Mouse (Mus musculus) midbrain, embryonic 12.5 days (tissue): ENCODE data around the gene Bahcc1. TPM values are rescaled to one million over a fixed set of nuclear protein-coding genes. Genes with fewer than 3 reads are reported as not detected.

Experiments
- ATAC-seq: fragments of 200-750 bp; cut with Nextera tagmentation; 2 replicates; pipeline ENCODE4 v1.8.0; 2017; ENCODE audit warnings: low read depth, moderate TSS enrichment, moderate library complexity; ENCODE audit not compliant: low FRiP score
- H3K27ac ChIP-seq: fragments of 300-500 bp; sonication (generic); replicated peaks from 2 replicates; pipeline ENCODE4 v1.5.1; 2016; ENCODE audit warnings: mild to moderate bottlenecking
- H3K27me3 ChIP-seq: fragments of 300-500 bp; sonication (generic); 2 replicates; pipeline ENCODE4 v1.6.1; 2016; ENCODE audit warnings: mild to moderate bottlenecking
- H3K36me3 ChIP-seq: fragments of 300-500 bp; sonication (generic); 2 replicates; pipeline ENCODE4 v1.6.1; 2016
- H3K4me1 ChIP-seq: fragments of 300-500 bp; sonication (generic); 2 replicates; pipeline ENCODE4 v1.6.1; 2016
- H3K4me2 ChIP-seq: fragments of 300-500 bp; sonication (generic); replicated peaks from 2 replicates; pipeline ENCODE4 v1.6.1; 2016; ENCODE audit warnings: mild to moderate bottlenecking, moderate library complexity
- H3K4me3 ChIP-seq: fragments of 300-500 bp; sonication (generic); 2 replicates; pipeline ENCODE4 v1.5.1; 2016; ENCODE audit warnings: mild to moderate bottlenecking
- H3K9ac ChIP-seq: fragments of 300-500 bp; sonication (generic); replicated peaks from 2 replicates; pipeline ENCODE4 v1.6.1; 2016; ENCODE audit warnings: mild to moderate bottlenecking, moderate library complexity
- H3K9me3 ChIP-seq: fragments of 300-500 bp; sonication (generic); 2 replicates; pipeline ENCODE4 v1.6.1; 2016; ENCODE audit warnings: mild to moderate bottlenecking
- WGBS: fragments of 180-500 bp; shearing (Covaris S2); methylation state at CpG from one replicate; pipeline ENCODE4 v1.1.7; 2016; 5-methylcytosine and 5-hydroxymethylcytosine counted together
- polyA plus RNA-seq: library from polyadenylated mRNA; unstranded; fragments of >200 nt; fragmentation: Nextera tagmentation; extraction: Ambion mirVana; gene quantifications from 2 replicates; pipeline ENCODE4 v1.2.1, GENCODE M21; 2016

Gene Bahcc1
- polyA plus RNA-seq, 1 experiment from 2014 or later = 26.1 TPM

DNA sequence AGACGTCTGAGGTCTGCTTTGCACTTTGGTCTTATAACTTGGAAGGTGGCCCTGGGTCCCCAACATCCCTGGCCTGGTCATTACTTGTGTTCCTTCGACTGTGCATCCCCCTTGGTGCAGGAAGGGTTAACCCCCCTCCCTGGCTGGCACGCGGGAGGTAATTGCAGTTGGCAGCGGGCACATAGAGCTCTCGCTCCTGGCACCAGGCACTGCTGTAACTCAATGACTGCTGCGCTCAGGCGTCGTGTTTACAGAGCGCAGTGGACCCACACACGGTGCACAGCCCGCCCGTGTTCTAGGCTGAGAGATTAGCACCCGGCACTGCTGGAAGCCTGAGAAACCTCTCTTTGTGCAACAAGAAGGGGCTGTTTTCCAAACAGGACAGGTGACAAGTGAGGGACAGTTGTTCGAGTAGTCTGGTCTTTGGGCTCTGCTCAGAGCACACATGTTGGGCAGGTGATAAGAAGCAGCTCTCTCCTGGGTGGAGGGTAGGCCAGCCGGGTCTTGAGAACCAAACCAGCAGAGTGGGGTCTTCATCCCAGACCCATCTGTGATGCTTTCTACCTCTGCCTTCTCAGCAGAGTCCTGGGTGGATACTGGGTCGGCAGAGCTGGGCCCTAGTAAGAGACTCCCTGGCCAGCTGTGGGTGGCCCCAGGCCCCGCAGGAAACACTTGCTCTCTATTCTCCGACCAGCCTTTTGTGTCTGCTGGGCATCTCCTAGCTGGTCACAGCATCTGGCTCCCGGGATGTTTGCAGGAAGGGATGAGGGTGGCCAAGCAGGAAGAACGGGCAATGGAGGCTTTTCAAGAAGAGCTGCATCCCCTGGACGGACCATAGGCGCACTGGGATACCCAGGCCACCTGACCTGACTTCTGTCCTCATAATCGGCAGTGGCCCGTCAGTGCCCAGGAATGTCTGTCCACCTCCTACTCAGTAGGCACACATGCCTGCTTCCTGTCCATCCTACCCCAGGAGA is 27.3 kb downstream of the Bahcc1 start:
- Histone ChIP-seq H3K4me3 (no peak overlapping the region), H3K4me1 (peaks cover 99% of the 10 kb centered on the region), H3K9ac (no peak overlapping the region), H3K27me3 (no peaks in the 10 kb centered on the region; the same call in 1 of the 2 replicates), H3K9me3 (no peaks in the 10 kb centered on the region), H3K27ac (peak overlapping the region; percentile 8; the same call in 1 of the 2 replicates), H3K4me2 (no peak overlapping the region), H3K36me3 (peaks cover 29% of the 10 kb centered on the region; the same call in 1 of the 2 replicates)
- WGBS = 76% methylated on average over 25 of the region's 25 CpGs
- no peak for ATAC-seq

DNA sequence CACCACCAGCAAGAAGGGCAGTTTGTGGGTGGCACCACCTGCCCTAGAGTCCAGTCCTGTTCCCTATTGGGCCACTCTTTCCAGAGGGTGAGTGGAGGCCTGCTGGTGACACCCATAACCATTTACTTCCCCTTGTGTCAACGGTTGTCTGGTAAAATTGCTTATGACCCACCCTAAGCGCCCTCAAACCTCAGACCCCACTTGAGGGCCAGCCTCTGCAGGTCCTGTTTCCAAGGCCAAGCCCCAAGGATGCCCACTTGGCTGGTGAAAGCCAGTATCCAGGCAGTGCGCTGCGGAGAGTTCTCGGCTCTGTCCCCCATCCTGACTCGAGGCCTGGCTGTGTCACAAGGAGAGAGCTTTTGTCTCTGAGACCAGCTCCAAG is 28.0 kb downstream of the Bahcc1 start:
- Histone ChIP-seq H3K27ac (peak overlapping the region; percentile 72), H3K27me3 (no peaks in the 10 kb centered on the region; the same call in 1 of the 2 replicates), H3K9ac (no peak overlapping the region), H3K36me3 (peaks cover 33% of the 10 kb centered on the region), H3K4me1 (peaks cover 99% of the 10 kb centered on the region), H3K9me3 (no peaks in the 10 kb centered on the region), H3K4me3 (no peak overlapping the region), H3K4me2 (no peak overlapping the region)
- 77% methylated on average over 6 of the region's 6 CpGs for WGBS
- no peak for ATAC-seq

DNA sequence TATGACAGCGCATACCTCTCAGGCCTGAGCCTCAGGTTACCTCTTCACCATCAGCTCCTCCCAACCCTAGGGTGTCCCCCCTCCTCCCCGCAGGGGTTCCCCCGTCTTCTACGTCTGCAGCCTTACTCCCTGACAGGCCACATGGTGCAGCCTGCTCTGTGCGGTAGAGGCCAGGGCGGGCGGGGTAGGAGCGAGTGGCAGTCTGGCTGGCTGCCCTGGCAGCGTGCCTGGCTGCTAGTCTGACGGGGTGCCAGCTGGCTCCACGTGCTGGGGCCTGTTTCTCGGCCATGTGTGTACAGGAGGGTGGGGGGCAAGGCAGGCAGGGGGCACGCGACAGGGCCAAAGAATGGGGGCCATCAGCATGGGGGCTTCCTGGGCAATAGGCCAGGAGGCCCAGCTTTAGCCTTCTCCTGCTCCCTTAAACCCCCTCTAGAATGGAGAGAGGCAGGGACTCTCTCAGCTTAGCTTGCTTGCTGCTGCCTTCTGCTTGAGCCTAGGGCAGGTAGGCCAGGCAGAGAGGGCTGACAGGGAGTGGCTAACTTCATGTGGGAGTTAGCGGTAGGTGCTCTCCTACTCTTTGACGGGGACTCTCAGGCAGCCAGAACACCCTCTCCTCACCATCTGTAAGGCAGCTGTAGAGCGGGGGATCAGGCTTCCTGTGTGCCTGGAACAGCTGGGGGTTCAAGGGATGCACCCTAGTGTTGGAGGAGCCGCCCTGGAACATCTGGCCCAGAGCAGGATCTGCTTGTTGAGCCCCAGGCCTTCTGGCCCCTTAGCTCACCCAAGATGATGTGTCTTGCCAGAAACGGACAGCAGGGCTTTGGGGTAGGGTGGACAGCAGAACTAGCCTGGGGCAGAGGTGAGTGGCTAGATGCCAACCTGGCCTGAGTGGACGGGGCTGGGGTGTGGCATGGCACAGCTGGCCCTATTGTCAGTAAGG is 28.9 kb downstream of the Bahcc1 start:
- Histone ChIP-seq H3K4me2 (0 out of 2 replicates have a peak overlapping the region, but pooled peaks have one; percentile 0), H3K9me3 (no peaks in the 10 kb centered on the region), H3K27me3 (no peaks in the 10 kb centered on the region; the same call in 1 of the 2 replicates), H3K27ac (peak overlapping the region; percentile 72), H3K4me3 (no peak overlapping the region), H3K4me1 (peaks cover 95% of the 10 kb centered on the region), H3K9ac (no peak overlapping the region), H3K36me3 (peaks cover 38% of the 10 kb centered on the region)
- WGBS = 45% methylated on average over 20 of the region's 20 CpGs
- ATAC-seq = peak; percentile 70

DNA sequence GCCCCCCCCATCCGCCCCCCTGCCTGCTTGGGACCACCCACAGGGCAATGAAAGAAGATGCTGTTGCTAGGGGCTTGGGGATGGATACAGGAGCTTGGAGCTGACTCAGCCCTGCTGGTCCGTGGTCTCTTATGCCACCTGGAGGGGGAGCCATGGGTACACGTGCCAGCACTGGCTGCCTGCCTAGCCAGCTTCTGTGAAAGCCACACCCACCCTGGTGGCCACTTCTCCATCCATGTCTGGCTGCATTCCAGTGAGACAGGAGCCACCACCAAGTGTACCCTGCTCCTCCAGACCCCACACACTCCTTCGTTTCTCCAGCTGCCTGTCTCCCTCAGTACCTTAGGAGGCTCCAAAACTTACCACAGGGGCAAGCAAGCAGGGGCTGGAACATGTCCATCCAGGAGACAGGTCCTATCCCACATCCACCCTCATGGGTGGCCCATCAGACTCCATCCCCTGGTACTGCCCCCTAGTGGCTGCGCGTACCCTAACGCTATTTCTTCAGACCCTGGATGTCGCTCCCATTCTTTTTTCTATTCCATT is 29.7 kb downstream of the Bahcc1 start:
- Histone ChIP-seq H3K27me3 (no peaks in the 10 kb centered on the region; the same call in 1 of the 2 replicates), H3K27ac (peak overlapping the region; percentile 72), H3K4me1 (peaks cover 93% of the 10 kb centered on the region), H3K9me3 (no peaks in the 10 kb centered on the region), H3K4me3 (no peak overlapping the region), H3K9ac (no peak overlapping the region), H3K36me3 (peaks cover 44% of the 10 kb centered on the region), H3K4me2 (no peak overlapping the region)
- WGBS = 34% methylated on average over 8 of the region's 8 CpGs
- ATAC-seq = peak; percentile 42; the same call in 1 of the 2 replicates

DNA sequence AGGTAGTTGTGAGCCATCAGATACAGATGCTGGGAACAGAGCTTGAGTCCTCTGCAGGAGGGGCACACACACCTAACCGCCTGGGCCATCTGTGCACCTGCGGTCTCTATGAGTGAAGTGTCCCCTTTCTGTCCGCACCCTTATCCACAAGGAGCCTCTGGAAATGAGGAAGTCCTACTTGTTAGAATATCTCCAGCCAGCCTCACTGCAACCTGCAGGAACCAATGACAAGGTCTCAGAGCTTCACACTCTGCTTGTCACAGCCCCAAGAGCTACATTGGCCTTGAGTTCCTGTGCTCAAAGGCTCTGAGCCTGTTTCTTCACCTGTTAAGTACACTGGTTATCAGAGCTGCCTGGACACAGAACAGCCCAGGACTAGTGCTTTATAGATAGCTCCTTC is 30.4 kb downstream of the Bahcc1 start:
- Histone ChIP-seq H3K9me3 (no peaks in the 10 kb centered on the region), H3K27me3 (no peaks in the 10 kb centered on the region; the same call in 1 of the 2 replicates), H3K36me3 (peaks cover 49% of the 10 kb centered on the region), H3K4me3 (no peak overlapping the region), H3K9ac (no peak overlapping the region), H3K4me2 (no peak overlapping the region), H3K27ac (no peak overlapping the region), H3K4me1 (peaks cover 93% of the 10 kb centered on the region)
- ATAC-seq = no peak
- 99% methylated on average over 3 of the region's 3 CpGs for WGBS

DNA sequence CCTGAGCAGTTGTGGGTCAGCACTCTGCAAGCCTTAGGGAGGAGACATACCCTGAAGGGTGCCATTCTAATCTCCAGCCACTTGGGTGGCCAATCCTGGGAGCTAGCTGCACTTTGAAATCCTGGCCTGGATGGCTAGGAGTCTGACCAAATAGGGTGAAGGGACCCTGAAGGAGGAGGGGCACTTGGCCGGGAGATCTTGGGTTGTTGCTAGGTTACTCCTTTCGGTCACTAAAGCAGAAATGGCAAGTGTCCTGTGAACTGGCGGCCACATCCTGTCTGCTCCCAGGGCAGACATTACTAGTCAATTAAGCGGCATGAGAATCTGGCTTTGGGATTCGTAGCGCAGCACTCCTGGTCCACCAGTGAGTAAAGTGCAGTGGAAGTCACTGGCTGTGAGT is 31.3 kb downstream of the Bahcc1 start:
- no peak overlapping the region for H3K4me2 ChIP-seq
- H3K9me3 ChIP-seq = no peaks in the 10 kb centered on the region
- H3K4me3 ChIP-seq = no peak overlapping the region
- no peak overlapping the region for H3K9ac ChIP-seq
- no peak overlapping the region for H3K27ac ChIP-seq
- WGBS = 47% methylated on average over 6 of the region's 6 CpGs
- no peak for ATAC-seq
- no peaks in the 10 kb centered on the region; the same call in 1 of the 2 replicates for H3K27me3 ChIP-seq
- peaks cover 93% of the 10 kb centered on the region for H3K4me1 ChIP-seq
- peaks cover 54% of the 10 kb centered on the region for H3K36me3 ChIP-seq

DNA sequence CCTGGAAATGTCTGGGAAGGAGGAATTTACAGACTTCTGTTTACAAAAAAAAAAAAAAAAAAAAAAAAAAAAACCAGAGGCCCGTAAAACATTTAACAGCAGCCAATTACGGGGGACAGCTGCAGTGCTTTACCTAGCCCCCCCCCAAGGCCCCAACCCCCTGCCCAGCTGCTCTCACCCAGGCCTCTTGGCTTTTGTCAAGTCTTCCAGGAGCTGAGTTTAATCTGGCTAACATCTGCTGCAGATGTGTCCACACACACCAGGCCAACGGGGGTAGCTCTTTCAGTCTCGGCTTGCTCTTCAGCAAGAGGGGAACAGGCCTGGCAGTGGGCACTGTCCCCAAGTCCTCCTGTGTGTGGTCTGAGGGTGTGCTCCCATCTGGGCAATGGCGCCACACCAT is 32.7 kb downstream of the Bahcc1 start:
- no peaks in the 10 kb centered on the region for H3K9me3 ChIP-seq
- peaks cover 59% of the 10 kb centered on the region for H3K36me3 ChIP-seq
- ATAC-seq = no peak
- 61% methylated on average over 4 of the region's 5 CpGs for WGBS
- H3K4me3 ChIP-seq = no peak overlapping the region
- no peaks in the 10 kb centered on the region; the same call in 1 of the 2 replicates for H3K27me3 ChIP-seq
- peaks cover 90% of the 10 kb centered on the region for H3K4me1 ChIP-seq
- H3K4me2 ChIP-seq = no peak overlapping the region
- no peak overlapping the region for H3K9ac ChIP-seq
- 0 out of 2 replicates have a peak overlapping the region, but pooled peaks have one; percentile 15 for H3K27ac ChIP-seq

DNA sequence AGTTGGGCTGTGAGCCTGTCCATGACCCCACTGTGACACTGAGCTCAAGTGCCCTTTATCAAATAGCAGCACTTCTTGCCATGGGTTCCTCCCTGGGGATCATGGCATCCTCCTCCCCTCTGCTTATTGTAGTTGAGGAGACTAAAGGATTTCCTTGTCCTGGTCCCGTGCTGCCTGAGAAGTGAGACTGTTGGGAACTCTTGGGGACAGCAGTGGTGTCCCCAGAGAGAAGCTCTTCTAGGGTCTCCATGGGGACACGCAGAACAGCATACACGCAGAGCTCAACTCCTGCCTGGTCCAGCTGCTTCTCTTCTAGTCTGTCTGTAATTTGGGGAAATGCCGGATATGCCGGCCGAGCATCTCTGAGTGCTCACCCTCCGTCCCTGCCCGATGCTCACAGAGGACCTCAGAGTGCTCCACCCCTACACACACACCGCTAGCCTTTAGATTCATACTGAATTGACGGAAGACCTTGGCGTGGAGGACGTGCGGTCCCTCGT is 33.6 kb downstream of the Bahcc1 start:
- H3K27me3 ChIP-seq = no peaks in the 10 kb centered on the region
- peaks cover 82% of the 10 kb centered on the region for H3K4me1 ChIP-seq
- 0 out of 2 replicates have a peak overlapping the region, but pooled peaks have one; percentile 15 for H3K27ac ChIP-seq
- peaks cover 60% of the 10 kb centered on the region for H3K36me3 ChIP-seq
- 91% methylated on average over 14 of the region's 14 CpGs for WGBS
- H3K9me3 ChIP-seq = no peaks in the 10 kb centered on the region
- no peak overlapping the region for H3K4me2 ChIP-seq
- H3K9ac ChIP-seq = no peak overlapping the region; the same call in 1 of the 2 replicates
- ATAC-seq = no peak
- no peak overlapping the region for H3K4me3 ChIP-seq

DNA sequence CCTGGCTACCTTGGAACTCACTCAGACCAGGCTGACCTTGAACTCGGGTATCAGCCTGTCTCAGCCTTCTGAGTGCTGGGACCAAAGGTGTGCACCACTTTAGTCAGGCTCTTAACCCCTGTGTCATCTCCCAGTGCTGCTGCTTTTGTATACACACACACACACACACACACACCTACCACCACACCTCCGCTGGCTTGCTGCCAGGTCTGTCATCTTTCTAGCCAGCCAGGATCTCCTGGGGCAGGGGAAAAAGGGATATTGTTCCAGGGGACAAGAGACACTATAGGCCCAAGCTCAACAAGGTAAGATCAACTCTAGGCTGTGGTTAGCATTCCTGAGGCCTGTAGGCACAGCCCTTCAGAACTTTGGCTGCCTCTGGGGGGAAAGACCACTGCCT is 34.5 kb downstream of the Bahcc1 start:
- Histone ChIP-seq H3K27me3 (no peaks in the 10 kb centered on the region), H3K4me1 (peaks cover 72% of the 10 kb centered on the region), H3K27ac (peak overlapping the region; percentile 60), H3K36me3 (peaks cover 69% of the 10 kb centered on the region), H3K4me2 (no peak overlapping the region), H3K4me3 (no peak overlapping the region), H3K9ac (no peak overlapping the region), H3K9me3 (no peaks in the 10 kb centered on the region)
- WGBS = 89% methylated on average over 2 of the region's 2 CpGs
- no peak for ATAC-seq

DNA sequence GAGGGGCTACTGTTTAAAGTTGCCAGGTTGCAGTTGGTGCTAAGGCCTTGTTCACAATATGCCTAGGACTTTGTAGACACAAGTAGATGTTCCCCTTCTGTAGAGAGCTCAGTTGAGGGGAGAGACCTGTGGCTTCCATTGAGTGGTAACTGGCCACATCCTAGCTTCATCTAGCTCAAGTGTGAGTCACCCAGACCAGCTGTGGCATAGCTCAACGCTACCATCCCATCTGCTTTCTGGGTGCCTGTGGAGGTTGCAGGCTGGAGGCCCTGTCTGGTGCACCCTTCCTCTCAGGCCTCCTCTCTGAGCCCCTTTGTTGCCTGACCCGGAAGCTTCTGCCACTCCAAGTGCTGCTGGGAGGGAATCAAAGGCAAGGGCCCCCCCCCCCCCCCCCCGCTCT is 34.9 kb downstream of the Bahcc1 start:
- peaks cover 68% of the 10 kb centered on the region for H3K4me1 ChIP-seq
- H3K36me3 ChIP-seq = peaks cover 73% of the 10 kb centered on the region
- no peak overlapping the region for H3K9ac ChIP-seq
- ATAC-seq = no peak
- H3K4me3 ChIP-seq = no peak overlapping the region
- WGBS = 58% methylated on average over 3 of the region's 3 CpGs
- peak overlapping the region; percentile 60 for H3K27ac ChIP-seq
- no peak overlapping the region for H3K4me2 ChIP-seq
- H3K9me3 ChIP-seq = no peaks in the 10 kb centered on the region
- H3K27me3 ChIP-seq = no peaks in the 10 kb centered on the region

DNA sequence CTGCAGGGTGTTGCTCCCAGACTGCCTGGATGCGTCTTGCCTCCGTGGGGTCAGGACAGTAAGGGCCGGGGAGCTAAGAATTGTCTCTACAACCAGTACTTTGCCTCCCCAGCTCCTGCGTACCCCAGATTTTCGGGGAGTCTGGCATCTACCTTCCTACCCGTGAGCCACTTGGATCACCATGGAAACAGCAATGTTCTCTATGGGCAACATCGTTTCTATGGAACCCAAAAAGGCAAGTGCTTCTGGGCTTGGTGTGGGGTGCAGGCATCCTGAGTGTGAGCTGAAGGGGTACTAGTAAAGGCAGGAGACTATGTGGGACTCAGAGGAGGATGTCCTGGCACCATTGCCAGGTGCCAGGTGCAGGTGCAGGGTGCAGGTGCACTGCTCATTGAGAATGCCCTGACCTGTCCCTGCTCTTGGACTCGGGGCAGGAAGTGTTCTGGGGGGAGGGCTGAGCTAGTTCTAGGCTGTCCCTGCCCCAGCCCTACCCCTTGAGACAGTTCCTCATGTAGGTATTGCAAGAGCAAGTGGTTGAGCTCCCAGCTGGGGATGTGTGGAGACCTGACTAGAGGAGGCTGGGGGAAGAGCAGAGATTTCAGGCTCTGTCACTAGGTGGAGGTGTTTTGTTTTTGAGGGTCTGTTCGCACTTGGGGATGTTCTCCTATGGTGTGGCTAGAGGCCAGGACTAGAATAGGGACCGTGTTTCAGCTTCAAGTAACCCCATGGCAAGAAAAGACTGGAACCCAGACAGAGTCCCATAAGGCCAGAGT is 35.6 kb downstream of the Bahcc1 start:
- Histone ChIP-seq H3K27ac (peak overlapping the region; percentile 60), H3K36me3 (peaks cover 78% of the 10 kb centered on the region), H3K9ac (no peak overlapping the region), H3K27me3 (no peaks in the 10 kb centered on the region), H3K9me3 (no peaks in the 10 kb centered on the region), H3K4me3 (no peak overlapping the region), H3K4me2 (no peak overlapping the region), H3K4me1 (peaks cover 61% of the 10 kb centered on the region)
- 76% methylated on average over 10 of the region's 10 CpGs for WGBS
- ATAC-seq = no peak
